10 mouse cellular contexts compared by ENCODE assay signal in the genomic region with DNA sequence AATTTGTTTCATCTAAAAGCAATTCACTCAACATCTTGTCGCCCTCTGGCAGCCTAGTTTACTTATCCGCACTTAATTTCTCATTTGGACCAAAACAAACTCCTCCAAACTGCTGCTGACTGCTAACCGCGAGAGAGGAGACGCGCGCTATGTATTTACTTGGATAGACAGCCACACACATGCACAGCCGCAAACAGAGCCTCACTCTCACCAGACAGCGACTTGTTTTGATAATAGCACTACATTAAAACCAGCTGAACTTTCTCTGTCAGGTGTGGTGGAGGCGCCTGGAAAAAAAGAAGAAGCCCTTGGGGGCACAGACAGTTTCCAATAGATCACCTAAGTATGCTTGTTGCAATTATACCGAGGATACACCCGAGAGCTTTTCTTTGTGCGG. TPM values are rescaled to one million over a fixed set of nuclear protein-coding genes. Genes with fewer than 3 reads are reported as not detected.
DNase-seq lines count a peak whose midpoint lies in the region; ATAC-seq and TF ChIP-seq lines count a peak whose summit lies in the region.
"Had no signal": no experiment of that assay in that cellular context is flagged by ENCODE, and none has a peak within 500 bp of the region (broad histone marks: within the 10 kb centered on the region; RNA-seq: fewer than 3 reads in every experiment).

No protein-coding gene starts in this region.

- no peak for DNase-seq in left cerebral cortex, adult 2 months (ENCODE audit: extremely low spot score in 1 of 2, low spot score in 2 of 2)
- no peak for DNase-seq in left cerebral cortex, postnatal 36 days (ENCODE audit: low spot score in 2 of 2)
- peak; percentile 62 for DNase-seq in embryo, embryonic 11 days
- peak; percentile 57 for DNase-seq in hindbrain, embryonic 14.5 days (ENCODE audit: low spot score)
- peak; percentile 18 for DNase-seq in right cerebral cortex, postnatal 4 days
- no peak for DNase-seq in adrenal gland, postnatal 14 days

- peak overlapping the region; percentile 36 for H3K4me3 ChIP-seq in left cerebral cortex, adult 2 months
- H3K4me3 ChIP-seq in hindbrain, embryonic 14.5 days (replicated peaks; ENCODE audit: low read length), result peak overlapping the region; percentile 85
- peak overlapping the region; percentile 62 for H3K4me3 ChIP-seq in limb, embryonic 15.5 days

- no peak for TF ChIP-seq CTCF in left cerebral cortex, adult 2 months (IDR thresholded peaks at IDR 0.05)

- H3K27me3 ChIP-seq in hindbrain, embryonic 14.5 days (ENCODE audit: control insufficient read depth, insufficient read depth, low read length), result no peaks in the 10 kb centered on the region
- H3K27me3 ChIP-seq in limb, embryonic 15.5 days, result peaks cover 60% of the 10 kb centered on the region

- H3K9ac ChIP-seq in hindbrain, embryonic 14.5 days, result peak overlapping the region; percentile 84
- H3K9ac ChIP-seq in limb, embryonic 15.5 days, result no peak overlapping the region

- H3K4me2 ChIP-seq in hindbrain, embryonic 14.5 days (replicated peaks), result peak overlapping the region; percentile 91
- peak overlapping the region; percentile 100 for H3K4me2 ChIP-seq in limb, embryonic 15.5 days

- no peaks in the 10 kb centered on the region; the same call in 1 of the 2 replicates for H3K4me1 ChIP-seq in hindbrain, embryonic 14.5 days (replicated peaks; ENCODE audit: control insufficient read depth, insufficient read depth, low read length)
- peaks cover 32% of the 10 kb centered on the region for H3K4me1 ChIP-seq in limb, embryonic 15.5 days

- H3K9me3 ChIP-seq in hindbrain, embryonic 14.5 days (ENCODE audit: control insufficient read depth, low read length), result no peaks in the 10 kb centered on the region
- H3K9me3 ChIP-seq in limb, embryonic 15.5 days, result no peaks in the 10 kb centered on the region

- intact Hi-C loops in left cerebral cortex, adult 2 months (cut with DNase I), result no loop called here
- intact Hi-C loops in left cerebral cortex, postnatal 36 days (cut with DNase I), result no loop called here

- peak overlapping the region; percentile 59; the same call in 1 of the 2 replicates for H3K27ac ChIP-seq in left cerebral cortex, adult 2 months
- peak overlapping the region; percentile 78 for H3K27ac ChIP-seq in hindbrain, embryonic 14.5 days
- H3K27ac ChIP-seq in limb, embryonic 15.5 days, result no peak overlapping the region

- H3K36me3 ChIP-seq in hindbrain, embryonic 14.5 days (replicated peaks; ENCODE audit: control insufficient read depth, insufficient read depth), result no peaks in the 10 kb centered on the region
- H3K36me3 ChIP-seq in limb, embryonic 15.5 days, result no peaks in the 10 kb centered on the region

- peak; percentile 32; the same call in 1 of the 2 replicates for ATAC-seq in hindbrain, embryonic 14.5 days (ENCODE audit: low FRiP score)
- no peak for ATAC-seq in limb, embryonic 15.5 days (ENCODE audit: insufficient number of reproducible peaks, low FRiP score, low TSS enrichment, low read depth)
- ATAC-seq in granulocyte monocyte progenitor cell, adult 5-6 weeks (replicated peaks; ENCODE audit: poor library complexity, severe bottlenecking), result no peak

- WGBS in hindbrain, embryonic 14.5 days, result under 1% methylated on average over 13 of the region's 13 CpGs
- 3% methylated on average over 13 of the region's 13 CpGs for WGBS in limb, embryonic 15.5 days

RNA-seq across cellular contexts. Expression of a gene that starts 2.8 kb away (rescaled TPM):
- 10 to 100 TPM; 57.6 to 64.1 TPM for total RNA-seq in left cerebral cortex, adult 2 months (2021)
- 10 to 100 TPM; 54.6 to 64.0 TPM for total RNA-seq in left cerebral cortex, postnatal 36 days (2021)
- polyA plus RNA-seq in hindbrain, embryonic 14.5 days (2014; fragmentation: Nextera tagmentation; extraction: Ambion mirVana), result 21.0 and 23.7 TPM in 2 replicates
- 0.94 and 1.6 TPM in 2 replicates for polyA plus RNA-seq in limb, embryonic 15.5 days (2015; fragmentation: Nextera tagmentation; extraction: Ambion mirVana)
- total RNA-seq in granulocyte monocyte progenitor cell, adult 5-6 weeks (2014; fragmentation: Nextera tagmentation), result not detected in 2 replicates
- not detected in 2 replicates for total RNA-seq in granulocyte monocyte progenitor cell, adult 5-6 weeks (2017)
- total RNA-seq in adrenal gland, postnatal 14 days (2021), result 0.59 and 0.60 TPM in 2 replicates
- total RNA-seq: MEL had no signal
- polyA plus RNA-seq: spleen, adult 2 months had no signal

Comparison
In these comparisons a context has a peak if more than half of its experiments do, and no peak if none do; other contexts are left out.
1. DNase-seq: peak in embryo, embryonic 11 days (single experiment), hindbrain, embryonic 14.5 days (single experiment) and right cerebral cortex, postnatal 4 days (single experiment); none in left cerebral cortex, adult 2 months (0 of 2), left cerebral cortex, postnatal 36 days (0 of 2) and adrenal gland, postnatal 14 days (single experiment).
2. RNA of a gene that starts 2.8 kb away (total RNA-seq): 57.6 to 64.1 TPM in left cerebral cortex, adult 2 months and 54.6 to 64.0 TPM in left cerebral cortex, postnatal 36 days; 0.59 to 0.60 TPM in adrenal gland, postnatal 14 days and not detected in granulocyte monocyte progenitor cell, adult 5-6 weeks; every median in the first group is over 10 times any median in the second.
3. Peak in every context shown above with its lines, with median percentiles within 50 percentile points of each other: H3K4me3 ChIP-seq.